Mouse (Mus musculus) adipose tissue, adult 10 weeks (tissue): ENCODE data around the gene Ankrd45. TPM values are rescaled to one million over a fixed set of nuclear protein-coding genes. Genes with fewer than 3 reads are reported as not detected.

Source experiments
- polyA plus RNA-seq: library from polyadenylated mRNA; stranded (reverse); fragments of 350-450 nt; fragmentation: Illumina TruSeq; extraction: RNeasy Lipid Tissue Mini Kit (QIAGEN cat#74804); gene quantifications from one replicate; pipeline ENCODE4 v1.2.3, GENCODE M21; 2014; ENCODE audit warnings: low read depth, low replicate concordance

The Ankrd45 gene
- 2.0 TPM for polyA plus RNA-seq

GRCm38 (mm10) chr1:161142531-161143159 lies at the start of gene Ankrd45:
TSS of gene Ankrd45 (plus strand) at chr1:161142691.

GRCm38 (mm10) chr1:161130726-161131664 lies 11.5 kb upstream of the Ankrd45 start, which contains the start of gene Klhl20:
TSS of gene Klhl20 (minus strand) at chr1:161131511.

GRCm38 (mm10) chr1:161159214-161159613 lies 16.7 kb downstream of the Ankrd45 start, which contains the start of gene Tex50:
TSS of gene Tex50 (minus strand) at chr1:161159314.

Other genes starting within 250 kb of the Ankrd45 start
- gene Rc3h1, start 236.3 kb upstream of the Ankrd45 start, polyA plus RNA-seq, result 7.7 TPM
- gene Serpinc1, start 164.1 kb upstream of the Ankrd45 start, polyA plus RNA-seq, result 0.32 TPM
- 3.4 TPM for gene Zbtb37, start 107.8 kb upstream of the Ankrd45 start, polyA plus RNA-seq
- gene Dars2, start 72.0 kb upstream of the Ankrd45 start, polyA plus RNA-seq, result 15.9 TPM
- 2.9 TPM for gene Cenpl, start 72.0 kb upstream of the Ankrd45 start, polyA plus RNA-seq
- gene Klhl20, start 11.2 kb upstream of the Ankrd45 start, polyA plus RNA-seq, result 12.5 TPM
- 3.6 TPM for gene Tex50, start 16.6 kb downstream of the Ankrd45 start, polyA plus RNA-seq
- 709 TPM for gene Prdx6, start 108.5 kb downstream of the Ankrd45 start, polyA plus RNA-seq